Mouse (Mus musculus): ENCODE data around the gene Ptma.
A peak's percentile ranks its signal among the peaks of the same experiment; 100 is the strongest.

Gene Ptma

DNA sequence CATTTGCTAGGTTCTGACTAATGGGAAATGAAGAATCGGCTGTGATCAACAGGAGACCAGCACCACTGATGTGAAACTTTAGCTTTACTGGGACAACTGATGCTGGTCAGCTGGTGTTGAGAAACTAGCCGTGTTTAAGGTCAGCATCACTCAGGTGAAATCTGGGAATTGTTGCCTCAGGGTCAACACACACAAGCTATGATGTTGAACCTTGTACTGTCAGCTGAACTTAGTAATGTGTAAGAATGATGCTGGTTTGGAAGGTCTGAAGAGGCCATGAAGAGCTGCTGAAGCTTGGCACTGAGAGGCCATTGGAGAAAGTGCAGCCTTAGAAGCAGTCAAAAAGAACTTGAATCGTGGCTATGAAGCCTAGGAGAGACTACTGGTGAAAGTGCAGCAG, 29.1 kb downstream of the Ptma start:
- no peak for DNase-seq

DNA sequence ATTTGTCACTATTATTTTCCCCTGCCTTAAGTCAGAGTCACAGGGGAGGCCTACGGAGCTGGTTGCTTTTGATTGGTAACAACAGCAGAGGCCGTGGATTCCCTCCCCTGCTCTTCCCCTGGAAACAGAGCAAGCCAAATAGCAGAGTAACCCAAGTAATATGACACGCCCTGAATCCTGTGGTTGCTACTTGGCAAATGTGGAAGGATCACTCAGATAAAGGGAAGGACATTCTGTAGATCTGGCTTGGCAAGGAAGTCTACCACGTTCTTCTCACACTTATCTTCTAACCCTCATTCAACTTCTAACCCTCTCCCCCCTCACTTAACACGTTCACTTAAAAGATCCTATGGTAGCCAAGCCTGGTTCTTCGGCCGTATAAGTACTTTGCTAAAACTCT, 31.3 kb downstream of the Ptma start:
- peak; percentile 97 for DNase-seq

DNA sequence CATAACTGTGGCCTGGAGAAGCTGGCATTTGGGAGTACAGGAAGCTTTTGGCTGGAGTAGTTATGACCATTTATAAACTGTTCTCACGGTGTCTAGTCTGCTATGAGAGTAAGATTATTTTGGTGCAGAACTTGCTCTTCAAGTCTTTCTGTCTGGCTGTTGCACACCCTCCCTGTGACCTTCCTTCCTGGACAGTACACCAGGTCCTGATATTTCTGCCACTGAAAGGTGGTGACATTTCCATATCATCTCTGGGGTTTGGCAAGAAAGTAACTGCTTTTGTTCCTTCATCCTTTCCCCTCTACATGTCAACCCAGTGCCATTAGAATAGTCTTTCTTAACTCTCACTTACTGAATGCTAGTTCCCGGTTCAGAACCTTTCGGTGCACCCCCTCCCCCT, 32.7 kb downstream of the Ptma start:
- peak; percentile 91 for DNase-seq

DNA sequence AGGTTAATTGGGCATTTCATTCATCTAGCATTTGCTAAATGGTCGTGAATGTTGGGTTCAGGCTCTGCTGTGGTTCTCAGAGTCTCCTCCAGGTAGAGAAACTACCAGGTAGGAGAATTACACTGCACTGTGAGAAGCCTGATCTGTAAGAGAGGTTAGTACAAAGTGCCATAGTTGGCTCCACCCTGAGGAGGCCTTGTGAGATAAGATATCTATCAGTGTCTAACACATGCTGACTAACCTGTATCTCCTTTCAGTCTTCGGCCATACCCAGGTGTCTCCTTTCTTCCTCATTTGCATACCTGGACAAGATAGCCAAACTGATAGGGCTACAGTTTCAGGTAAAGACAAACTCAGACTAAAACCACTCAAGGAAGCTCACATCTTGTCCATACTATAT, 36.1 kb downstream of the Ptma start:
- DNase-seq = no peak

DNA sequence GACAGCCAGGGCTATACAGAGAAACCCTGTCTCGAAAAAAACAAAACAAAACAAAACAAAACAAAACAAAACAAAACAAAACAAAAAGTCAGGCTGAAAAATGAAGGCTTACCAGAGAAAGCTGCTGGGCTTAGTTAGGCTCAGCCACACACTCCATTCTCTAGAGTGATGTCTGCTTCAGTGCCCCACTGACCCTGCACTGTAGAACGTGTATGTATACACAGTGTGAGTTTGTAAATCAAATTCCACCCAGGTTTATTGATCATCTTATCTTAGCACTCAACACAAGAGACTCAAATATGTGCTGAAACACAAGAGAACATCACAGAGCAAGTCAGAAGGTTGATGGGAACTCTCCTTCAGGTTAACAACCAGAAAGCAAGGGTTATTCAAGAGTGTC, 41.9 kb downstream of the Ptma start:
- DNase-seq = no peak

DNA sequence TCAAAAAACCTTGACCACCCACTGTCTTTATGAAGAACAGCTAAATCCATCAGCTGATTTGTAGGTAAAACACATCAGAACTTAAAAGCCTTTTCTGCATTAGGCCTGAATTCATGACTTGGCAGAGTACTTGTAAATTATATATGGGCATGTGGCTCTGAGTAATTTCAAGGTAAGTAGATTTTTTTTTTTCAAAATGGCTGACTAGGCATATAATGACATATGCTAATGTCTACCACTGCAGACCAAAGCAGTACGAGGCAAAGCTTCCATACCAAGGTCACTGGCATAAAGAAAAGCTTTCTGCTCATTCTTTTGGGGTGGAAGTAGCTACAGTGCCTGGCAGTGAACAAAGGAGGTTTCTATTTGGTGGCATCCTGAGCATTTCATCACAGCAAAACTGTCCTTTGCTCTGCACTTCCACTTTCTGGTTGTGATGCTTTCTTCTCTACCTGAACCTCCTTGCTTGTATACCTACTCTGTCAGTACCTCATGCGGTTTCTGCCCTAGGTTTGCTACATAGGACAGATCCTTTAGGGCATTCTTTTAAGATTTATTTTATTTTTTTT, 42.9 kb downstream of the Ptma start:
- DNase-seq = no peak

DNA sequence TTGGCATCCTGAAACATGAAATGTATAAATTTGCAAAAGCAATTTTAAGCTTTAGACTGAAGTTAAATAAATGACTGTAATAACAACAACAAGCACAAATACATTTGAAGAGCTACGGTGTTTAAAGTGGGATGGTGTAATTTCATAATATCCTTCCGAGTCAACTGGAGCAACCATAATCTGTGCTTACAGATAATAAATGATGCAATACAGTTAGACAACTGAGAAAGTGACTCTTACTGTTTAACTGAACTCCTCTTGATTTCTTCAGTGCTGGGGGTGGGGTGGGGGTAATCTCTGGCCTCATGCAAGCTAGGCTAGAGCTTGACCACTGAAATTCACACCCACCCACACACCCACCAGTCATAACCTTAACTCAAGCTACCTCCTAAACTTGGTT, 44.9 kb downstream of the Ptma start:
- DNase-seq = no peak

DNA sequence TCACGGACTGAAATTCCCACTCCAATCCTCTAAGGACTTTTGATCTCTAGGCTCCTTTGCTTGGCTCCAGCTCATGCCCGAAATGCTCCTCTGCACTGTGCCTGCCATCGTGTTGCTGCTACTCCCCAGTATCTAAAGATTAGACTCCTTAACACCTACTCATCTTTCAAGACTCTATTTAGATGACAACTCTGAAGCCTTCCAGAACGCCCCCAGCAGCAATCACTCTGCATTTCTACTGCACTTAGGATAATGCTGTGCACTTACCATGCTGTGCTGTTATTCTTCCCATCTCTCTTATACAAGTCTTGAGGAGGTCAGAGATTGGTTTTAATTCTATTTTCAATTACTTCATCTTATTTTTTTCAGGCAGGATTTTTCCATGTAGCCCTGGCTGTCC, 45.4 kb downstream of the Ptma start:
- DNase-seq = no peak

Measured in heart, adult 11 months (tissue).